ENCODE assay signal across 25 mouse cellular contexts in the genomic region with DNA sequence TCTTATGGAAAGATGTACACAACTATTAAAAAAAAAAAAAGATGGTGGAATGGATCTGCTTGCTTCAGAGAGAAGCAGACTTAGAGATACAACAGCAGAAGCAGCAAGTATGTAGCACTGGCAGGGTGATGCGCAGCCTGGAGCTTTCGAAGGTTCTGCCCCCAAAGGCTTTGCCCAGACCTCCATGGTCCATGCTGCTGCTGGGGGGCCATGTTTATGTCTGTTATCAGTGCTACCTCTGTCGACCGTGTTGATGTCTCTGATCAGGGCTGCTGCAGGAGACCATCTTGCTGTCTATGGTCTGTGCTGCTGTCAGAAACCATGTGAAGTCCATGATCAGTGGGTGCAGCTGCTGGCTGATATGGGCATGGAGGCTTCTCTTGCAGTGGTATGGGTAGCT.
"Had no signal": no experiment of that assay in that cellular context is flagged by ENCODE, and none has a peak within 500 bp of the region (broad histone marks: within the 10 kb centered on the region; RNA-seq: fewer than 3 reads in every experiment).

No protein-coding gene starts in this region.

- ATAC-seq: forebrain, embryonic 16.5 days; hindbrain, embryonic 16.5 days; inflammation-experienced regulatory T-cells, adult 6 months; intestine, embryonic 16.5 days had no signal

- H3K4me1 ChIP-seq: heart, embryonic 13.5 days; heart, embryonic 15.5 days; hindbrain, embryonic 12.5 days; limb, embryonic 12.5 days; liver, embryonic 13.5 days had no signal

- H3K27me3 ChIP-seq: heart, embryonic 13.5 days; heart, embryonic 15.5 days; hindbrain, embryonic 12.5 days; limb, embryonic 12.5 days; liver, embryonic 13.5 days had no signal

- H3K27ac ChIP-seq: gastrocnemius, adult 2 months; heart, adult 2 months; heart, embryonic 13.5 days; heart, embryonic 15.5 days; hindbrain, embryonic 10.5 days; hindbrain, embryonic 12.5 days; hindbrain, embryonic 14.5 days; layer of hippocampus, adult 2 months; left cerebral cortex, adult 2 months; limb, embryonic 12.5 days; liver, embryonic 13.5 days had no signal

- H3K9ac ChIP-seq: heart, embryonic 13.5 days; heart, embryonic 15.5 days; hindbrain, embryonic 12.5 days; hindbrain, embryonic 14.5 days; limb, embryonic 12.5 days; liver, embryonic 13.5 days had no signal

- H3K4me2 ChIP-seq: heart, embryonic 13.5 days; heart, embryonic 15.5 days; hindbrain, embryonic 12.5 days; hindbrain, embryonic 14.5 days; limb, embryonic 12.5 days; liver, embryonic 11.5 days; liver, embryonic 13.5 days had no signal

- H3K4me3 ChIP-seq: gastrocnemius, adult 2 months; heart, adult 2 months; heart, embryonic 13.5 days; heart, embryonic 15.5 days; hindbrain, embryonic 10.5 days; hindbrain, embryonic 12.5 days; layer of hippocampus, adult 2 months; left cerebral cortex, adult 2 months; limb, embryonic 12.5 days; liver, embryonic 13.5 days had no signal

- H3K36me3 ChIP-seq: heart, embryonic 13.5 days; heart, embryonic 15.5 days; hindbrain, embryonic 10.5 days; hindbrain, embryonic 12.5 days; limb, embryonic 12.5 days; liver, embryonic 13.5 days had no signal

- DNase-seq: gastrocnemius, adult 2 months; gastrocnemius, postnatal 10 days; gastrocnemius, postnatal 25 days; heart, adult 2 months; heart, postnatal 4 days; kidney, adult 18-20 months; kidney, adult 8-10 months; kidney, postnatal 10 days; kidney, postnatal 25 days; kidney, postnatal 4 days; liver; liver, embryonic 13.5 days had no signal

- H3K9me3 ChIP-seq: heart, embryonic 13.5 days; heart, embryonic 15.5 days; hindbrain, embryonic 10.5 days; hindbrain, embryonic 12.5 days; limb, embryonic 12.5 days; liver, embryonic 13.5 days had no signal
